Mouse (Mus musculus) kidney, adult 2 months (tissue): Measurements from ENCODE around the gene Plekha7.

Source experiments
- CTCF ChIP-seq: fragments of 200-500 bp; conservative IDR thresholded peaks from 2 replicates; pipeline ENCODE4 v1.5.1; 2011; ENCODE audit warnings: low read depth, mild to moderate bottlenecking, control low read depth, low read length, moderate library complexity, mixed read lengths; ENCODE audit not compliant: insufficient read depth, insufficient read length
- POLR2A ChIP-seq: fragments of 200-500 bp; IDR thresholded peaks from one replicate; pipeline ENCODE4 v1.6.1; 2011; ENCODE audit warnings: low read depth, low read length, control low read depth

- TF ChIP-seq POLR2A, result no peak
- TF ChIP-seq CTCF, result no peak
Measured at GRCm38 (mm10) chr7:116220103-116220707, 88.0 kb downstream of the Plekha7 start.
